Mouse (Mus musculus) small intestine, adult 2 months (tissue): ENCODE results near the gene Tmem209. TPM values are rescaled to one million over a fixed set of nuclear protein-coding genes. Genes with fewer than 3 reads are reported as not detected.

ENCODE experiments used
- H3K27ac ChIP-seq: fragments of 200-500 bp; 2 replicates; pipeline ENCODE4 v1.5.1; 2012; ENCODE audit warnings: low read depth, low read length, control low read depth, inconsistent platforms; ENCODE audit not compliant: insufficient read depth
- H3K27me3 ChIP-seq: fragments of 200-500 bp; 2 replicates; pipeline ENCODE4 v1.6.1; 2012; ENCODE audit warnings: mild to moderate bottlenecking, moderate library complexity, low read length, inconsistent platforms; ENCODE audit not compliant: control insufficient read depth, insufficient read depth
- H3K36me3 ChIP-seq: fragments of 200-500 bp; 2 replicates; pipeline ENCODE4 v1.6.1; 2012; ENCODE audit warnings: mild to moderate bottlenecking, low read length, control low read depth, inconsistent platforms; ENCODE audit not compliant: control insufficient read depth, insufficient read depth
- H3K4me1 ChIP-seq: fragments of 200-500 bp; 2 replicates; pipeline ENCODE4 v1.6.1; 2012; ENCODE audit warnings: low read length, inconsistent platforms, mixed read lengths; ENCODE audit not compliant: control insufficient read depth, insufficient read depth, insufficient read length
- H3K4me3 ChIP-seq: fragments of 200-500 bp; 2 replicates; pipeline ENCODE4 v1.5.1; 2012; ENCODE audit warnings: low read depth, mild to moderate bottlenecking, control low read depth, inconsistent platforms, low read length, moderate library complexity
- CTCF ChIP-seq: fragments of 200-500 bp; IDR thresholded peaks from 2 replicates; pipeline ENCODE4 v1.5.1; 2012; ENCODE audit warnings: low read depth, mild to moderate bottlenecking, control low read depth, inconsistent platforms, low read length, moderate library complexity, mixed read lengths; ENCODE audit not compliant: insufficient replicate concordance, insufficient read length; ENCODE audit errors: extremely low read depth
- POLR2A ChIP-seq: fragments of 200-500 bp; IDR thresholded peaks from 2 replicates; pipeline ENCODE4 v1.6.1; 2012; ENCODE audit warnings: low read depth, mild to moderate bottlenecking, control low read depth, inconsistent platforms, low read length, moderate library complexity
- WGBS: fragments of 180-500 bp; shearing (Covaris S2); methylation state at CpG from one replicate; pipeline ENCODE4 v1.1.7; 2018; 5-methylcytosine and 5-hydroxymethylcytosine counted together
- polyA plus RNA-seq: library from polyadenylated mRNA; depleted of rRNA; stranded (reverse); fragments of >200 nt; gene quantifications from 2 replicates; pipeline ENCODE4 v1.2.3, GENCODE M21; 2012

The Tmem209 gene
- polyA plus RNA-seq, 1 experiment: 11.4 TPM

DNA sequence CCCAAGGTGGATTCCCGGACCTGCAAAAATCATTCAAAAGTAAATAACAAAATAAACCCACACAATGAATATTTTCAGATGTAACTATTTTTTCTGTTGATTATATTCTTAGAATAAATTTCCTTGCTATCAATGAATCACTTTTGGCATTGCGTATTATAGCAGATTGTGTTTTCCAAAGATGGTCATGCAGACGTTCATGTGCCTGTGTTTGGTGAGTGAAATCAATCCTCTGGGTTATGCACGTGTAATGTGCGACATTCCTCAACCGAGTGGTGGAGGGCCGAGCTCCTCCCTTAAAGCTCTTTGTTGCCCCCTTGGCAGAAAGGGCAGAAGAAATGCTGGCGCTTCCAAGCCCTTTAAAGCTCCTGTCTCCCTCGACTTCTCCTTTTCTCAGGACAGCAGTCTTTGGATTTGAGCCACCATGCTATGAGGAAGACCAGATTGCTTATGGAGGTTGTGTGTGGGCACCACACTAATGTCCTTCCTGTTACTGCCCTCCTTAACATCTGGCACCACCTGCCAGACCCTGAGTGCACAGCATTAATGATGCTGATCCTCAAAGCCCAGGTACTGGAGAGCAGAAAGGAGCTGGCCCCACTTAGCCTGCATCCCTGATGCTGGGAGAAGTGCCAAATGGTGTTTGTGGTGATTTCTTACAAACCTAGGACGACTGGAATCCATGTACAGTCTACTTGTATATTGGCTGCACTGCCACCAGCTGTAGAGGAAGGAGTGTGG, 33.4 kb downstream of the Tmem209 start:
- no peak overlapping the region for H3K4me3 ChIP-seq
- no peak overlapping the region for H3K27ac ChIP-seq
- TF ChIP-seq CTCF (no peak), POLR2A (no peak)
- peaks cover 2% of the 10 kb centered on the region; the same call in 1 of the 2 replicates for H3K4me1 ChIP-seq
- peaks cover 12% of the 10 kb centered on the region for H3K36me3 ChIP-seq
- WGBS: 70% methylated on average over 10 of the region's 10 CpGs
- H3K27me3 ChIP-seq: no peaks in the 10 kb centered on the region

- Histone ChIP-seq H3K4me1 (peaks cover 2% of the 10 kb centered on the region; the same call in 1 of the 2 replicates), H3K36me3 (no peaks in the 10 kb centered on the region), H3K27ac (no peak overlapping the region), H3K4me3 (no peak overlapping the region), H3K27me3 (no peaks in the 10 kb centered on the region)
- WGBS: 76% methylated on average over 3 of the region's 3 CpGs
- TF ChIP-seq CTCF (no peak), POLR2A (no peak)
Observed at GRCm38 (mm10) chr6:30471706-30472105, 37.9 kb downstream of the Tmem209 start.

GRCm38 (mm10) chr6:30469370-30469769, 40.2 kb downstream of the Tmem209 start:
- Histone ChIP-seq H3K27me3 (no peaks in the 10 kb centered on the region), H3K4me1 (no peaks in the 10 kb centered on the region), H3K4me3 (no peak overlapping the region), H3K27ac (no peak overlapping the region), H3K36me3 (no peaks in the 10 kb centered on the region)
- TF ChIP-seq POLR2A (no peak), CTCF (no peak)
- WGBS: 65% methylated on average over 12 of the region's 12 CpGs

DNA sequence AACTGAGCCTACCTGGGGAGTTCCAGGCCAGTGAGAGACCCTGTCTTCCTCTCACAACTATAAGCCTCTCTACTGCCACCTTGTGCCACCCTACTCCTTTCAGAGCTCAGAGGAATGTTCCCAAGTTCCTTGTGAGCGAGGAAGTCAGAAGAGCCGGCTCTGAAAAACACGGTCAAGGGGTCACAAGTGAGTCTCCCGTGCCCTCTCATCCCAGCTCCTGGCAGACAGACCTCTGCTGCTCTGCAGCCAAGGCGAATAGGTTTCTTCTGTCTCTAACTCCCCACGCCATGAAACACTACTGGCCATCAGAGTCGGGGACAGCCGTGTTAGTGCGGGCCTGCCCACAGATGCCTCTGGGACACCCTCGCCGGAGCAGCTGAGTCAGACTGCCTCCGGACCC, 40.9 kb downstream of the Tmem209 start:
- 61% methylated on average over 12 of the region's 12 CpGs for whole genome bisulfite sequencing
- H3K27ac ChIP-seq: no peak overlapping the region

GRCm38 (mm10) chr6:30468058-30468457, 41.5 kb downstream of the Tmem209 start:
- Histone ChIP-seq H3K4me1 (no peaks in the 10 kb centered on the region), H3K27me3 (no peaks in the 10 kb centered on the region), H3K36me3 (no peaks in the 10 kb centered on the region), H3K4me3 (no peak overlapping the region), H3K27ac (no peak overlapping the region)
- TF ChIP-seq CTCF (no peak), POLR2A (no peak)
- WGBS: 77% methylated on average over 1 of the region's 1 CpGs

More for the DNA sequence above, 40.9 kb downstream of the Tmem209 start:
- H3K36me3 ChIP-seq: no peaks in the 10 kb centered on the region
- no peaks in the 10 kb centered on the region for H3K27me3 ChIP-seq
- no peak overlapping the region for H3K4me3 ChIP-seq
- peak; percentile 27; the same call in 1 of the 2 replicates for TF ChIP-seq CTCF
- TF ChIP-seq POLR2A: no peak
- H3K4me1 ChIP-seq: no peaks in the 10 kb centered on the region

- H3K27me3 ChIP-seq: no peaks in the 10 kb centered on the region
- no peak overlapping the region for H3K27ac ChIP-seq
- H3K4me1 ChIP-seq: peaks cover 6% of the 10 kb centered on the region; the same call in 1 of the 2 replicates
- TF ChIP-seq CTCF (no peak), POLR2A (no peak)
- no peak overlapping the region for H3K4me3 ChIP-seq
- H3K36me3 ChIP-seq: no peaks in the 10 kb centered on the region
- WGBS: 82% methylated on average over 11 of the region's 11 CpGs
Observed at GRCm38 (mm10) chr6:30465586-30465985, 44.0 kb downstream of the Tmem209 start.

DNA sequence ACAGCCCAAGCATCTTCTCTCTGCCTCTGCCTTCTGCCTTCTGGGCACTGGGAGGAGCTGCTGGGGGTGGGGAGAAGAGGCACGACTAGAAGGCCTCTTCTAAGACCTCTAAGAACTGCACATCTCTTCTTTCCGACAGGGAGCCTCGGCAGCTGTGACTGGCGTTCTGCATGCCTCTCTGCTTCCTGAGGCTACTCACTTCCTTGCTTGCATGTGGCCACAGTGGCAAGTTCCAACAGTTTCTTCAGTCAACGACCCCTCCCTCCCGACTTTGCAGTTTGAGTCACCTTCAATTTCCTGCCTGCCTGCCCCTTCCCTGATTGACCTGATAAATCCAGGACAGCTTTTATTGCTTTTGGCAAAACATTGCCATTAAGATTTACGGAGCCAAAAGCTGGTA, 46.8 kb downstream of the Tmem209 start:
- WGBS: 17% methylated on average over 7 of the region's 7 CpGs
- Histone ChIP-seq H3K27ac (no peak overlapping the region), H3K4me3 (no peak overlapping the region), H3K27me3 (no peaks in the 10 kb centered on the region), H3K4me1 (peaks cover 9% of the 10 kb centered on the region), H3K36me3 (no peaks in the 10 kb centered on the region)
- TF ChIP-seq CTCF (no peak), POLR2A (no peak)
